Mouse (Mus musculus) cerebellum, adult 2 months (tissue): ENCODE data around the gene Gm13694. TPM values are rescaled to one million over a fixed set of nuclear protein-coding genes. Genes with fewer than 3 reads are reported as not detected.

Experiments
- DNase-seq, 2 experiments: peaks; one replicate each; pipeline ENCODE4 v3.0.0; 2021
- H3K27ac ChIP-seq: fragments of 200-500 bp; 2 replicates; pipeline ENCODE4 v1.5.1; 2012; ENCODE audit warnings: low read length, control low read depth, inconsistent platforms; ENCODE audit not compliant: insufficient read depth
- H3K27me3 ChIP-seq: fragments of 200-500 bp; 2 replicates; pipeline ENCODE4 v1.6.1; 2012; ENCODE audit warnings: inconsistent platforms, mild to moderate bottlenecking, low read length, moderate library complexity; ENCODE audit not compliant: control insufficient read depth, insufficient read depth
- H3K4me1 ChIP-seq: fragments of 200-500 bp; 2 replicates; pipeline ENCODE4 v1.6.1; 2011; ENCODE audit warnings: low read length; ENCODE audit not compliant: control insufficient read depth, insufficient read depth
- H3K4me3 ChIP-seq: fragments of 200-500 bp; replicated peaks from 2 replicates; pipeline ENCODE3; 2011; ENCODE audit warnings: mild to moderate bottlenecking, low read depth, low read length, control low read depth; ENCODE audit not compliant: insufficient read depth
- CTCF ChIP-seq: fragments of 200-500 bp; IDR thresholded peaks from 2 replicates; pipeline ENCODE4 v1.5.1; 2011; ENCODE audit warnings: low read depth, mild to moderate bottlenecking, control low read depth, low read length, moderate library complexity, borderline replicate concordance; ENCODE audit not compliant: insufficient read depth
- POLR2A ChIP-seq: fragments of 200-500 bp; IDR thresholded peaks from 2 replicates; pipeline ENCODE4 v1.6.1; 2011; ENCODE audit warnings: low read length, control low read depth, borderline replicate concordance; ENCODE audit not compliant: insufficient read depth
- WGBS: fragments of 180-500 bp; shearing (Covaris S2); methylation state at CpG from one replicate; pipeline ENCODE4 v1.1.7; 2018; 5-methylcytosine and 5-hydroxymethylcytosine counted together
- polyA plus RNA-seq: library from polyadenylated mRNA; depleted of rRNA; stranded (reverse); fragments of >200 nt; gene quantifications from 2 replicates; pipeline ENCODE4 v1.2.3, GENCODE M21; 2012; rRNA removed

The Gm13694 gene
- polyA plus RNA-seq, 1 experiment: not detected

DNA sequence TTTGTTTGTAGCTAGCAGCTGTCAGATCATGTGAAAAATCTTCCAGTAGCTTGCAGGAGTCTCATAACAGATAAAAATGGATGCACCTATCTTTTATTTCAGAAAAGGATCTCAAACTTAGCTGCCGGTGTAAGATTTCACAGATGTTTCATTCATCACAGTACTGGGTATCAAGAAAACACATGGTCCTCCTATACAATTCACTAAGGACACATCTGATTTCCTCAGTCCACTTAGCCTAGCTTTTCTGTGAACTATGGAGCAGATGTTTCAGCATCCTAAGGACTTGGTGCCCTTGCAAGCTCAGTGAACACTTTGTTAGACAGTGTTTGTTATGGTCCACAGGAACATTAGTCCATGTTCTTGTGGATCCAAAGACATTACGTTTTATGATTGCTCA is 44.6 kb downstream of the Gm13694 start:
- H3K4me3 ChIP-seq: no peak overlapping the region
- WGBS: 92% methylated on average over 2 of the region's 2 CpGs
- TF ChIP-seq CTCF: no peak
- TF ChIP-seq POLR2A: no peak
- H3K27me3 ChIP-seq: no peaks in the 10 kb centered on the region
- H3K4me1 ChIP-seq: no peaks in the 10 kb centered on the region
- no peak for DNase-seq
- no peak overlapping the region for H3K27ac ChIP-seq

DNA sequence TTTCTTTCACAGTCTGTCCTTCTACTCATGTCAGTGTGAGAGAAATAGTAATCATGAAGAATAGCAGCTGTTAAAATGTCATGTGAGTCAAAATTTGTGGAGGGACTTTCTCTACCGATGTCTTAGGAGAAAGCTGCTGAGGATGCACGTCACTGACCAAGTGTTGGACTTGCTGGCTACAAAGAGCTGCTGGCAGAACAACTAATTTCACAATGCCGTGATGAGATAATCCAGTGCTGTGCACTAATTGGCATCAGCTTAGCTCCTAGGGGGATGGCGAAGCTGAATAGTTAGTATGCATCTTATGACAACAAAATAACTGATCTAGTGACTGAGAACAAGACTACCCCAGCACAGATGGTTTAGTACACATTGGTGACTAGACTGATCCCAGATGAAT is 46.5 kb downstream of the Gm13694 start:
- WGBS: 10% methylated on average over 4 of the region's 4 CpGs
- no peak overlapping the region for H3K4me3 ChIP-seq
- no peaks in the 10 kb centered on the region for H3K4me1 ChIP-seq
- TF ChIP-seq CTCF: no peak
- TF ChIP-seq POLR2A: no peak
- no peak for DNase-seq
- no peak overlapping the region for H3K27ac ChIP-seq
- H3K27me3 ChIP-seq: no peaks in the 10 kb centered on the region

Other genes starting within 250 kb of the Gm13694 start
- gene Fam171b, start 166.3 kb upstream of the Gm13694 start, polyA plus RNA-seq: 56.8 and 58.5 TPM in 2 replicates
- not detected in 2 replicates for gene Zswim2, start 37.7 kb upstream of the Gm13694 start, polyA plus RNA-seq
- not detected in 2 replicates for gene Gm13698, start 23.2 kb upstream of the Gm13694 start, polyA plus RNA-seq
- gene Gm13693, start 17.4 kb upstream of the Gm13694 start, polyA plus RNA-seq: not detected in 2 replicates
- not detected in 2 replicates for gene Gm13695, start 11.6 kb upstream of the Gm13694 start, polyA plus RNA-seq
- gene Gm13696, start 5.8 kb upstream of the Gm13694 start, polyA plus RNA-seq: not detected in 2 replicates
- not detected in 2 replicates for gene Gm13697, start 5.8 kb downstream of the Gm13694 start, polyA plus RNA-seq
- not detected in 2 replicates for gene Gm13691, start 11.6 kb downstream of the Gm13694 start, polyA plus RNA-seq